Mouse (Mus musculus): Measurements from ENCODE around the gene Rapgef5.

DNA sequence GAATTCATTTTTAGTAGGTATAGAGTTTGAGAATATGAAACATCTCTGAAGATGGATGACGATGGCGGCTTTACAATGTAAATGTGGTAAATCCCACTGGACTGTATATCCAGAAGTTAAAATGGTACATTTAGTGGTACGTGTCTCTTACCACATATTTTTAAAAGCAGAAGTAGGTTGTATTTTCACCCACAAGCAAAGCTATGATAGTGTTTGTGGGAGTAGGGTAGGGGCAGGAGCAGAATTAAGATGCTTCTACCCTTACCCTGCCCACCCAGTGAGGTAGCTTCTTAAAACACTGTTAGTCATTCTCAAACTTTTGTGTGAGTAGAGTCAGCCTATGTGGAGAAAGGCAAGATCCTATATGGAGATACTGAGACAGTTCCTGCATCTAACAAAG, 13.4 kb upstream of the Rapgef5 start:
- TF ChIP-seq ZNF384 (IDR thresholded peaks at IDR 0.05; ENCODE audit: low read depth, low read length) (no peak), MAFK (IDR thresholded peaks at IDR 0.05; ENCODE audit: insufficient read depth, low read depth, low read length) (no peak), CHD2 (IDR thresholded peaks at IDR 0.05; ENCODE audit: low read depth, low read length) (no peak), ZC3H11A (IDR thresholded peaks at IDR 0.05; ENCODE audit: borderline replicate concordance, low read depth, low read length) (no peak)
